Mouse (Mus musculus) thymus, adult 2 months (tissue): ENCODE results near the gene Pla2g2e.

Experiments used
- CTCF ChIP-seq: fragments of 200-500 bp; IDR thresholded peaks from 2 replicates; pipeline ENCODE4 v1.5.1; 2012; ENCODE audit warnings: mild to moderate bottlenecking, control low read depth, low read length, moderate library complexity, borderline replicate concordance; ENCODE audit not compliant: control insufficient read depth, poor library complexity, insufficient read depth; ENCODE audit errors: extremely low read depth
- POLR2A ChIP-seq: fragments of 200-500 bp; IDR thresholded peaks from 2 replicates; pipeline ENCODE4 v1.6.1; 2012; ENCODE audit warnings: mild to moderate bottlenecking, low read length, control low read depth, moderate library complexity; ENCODE audit not compliant: control insufficient read depth, poor library complexity, insufficient read depth; ENCODE audit errors: extremely low read depth

- TF ChIP-seq CTCF (peak; percentile 58; the same call in 1 of the 2 replicates), POLR2A (no peak)
These were observed 18.0 kb upstream of the Pla2g2e start for GRCm38 (mm10) chr4:138859728-138860127.
